Mouse (Mus musculus) bone marrow macrophage, adult 2 months (primary cell): ENCODE measurements around the gene Pck1.

ENCODE experiments used
- CTCF ChIP-seq: IDR thresholded peaks from 2 replicates; pipeline ENCODE4 v1.5.1; 2012; ENCODE audit warnings: low read depth, mild to moderate bottlenecking, low read length, moderate library complexity
- POLR2A ChIP-seq: IDR thresholded peaks from 2 replicates; pipeline ENCODE4 v1.6.1; 2012; ENCODE audit warnings: mild to moderate bottlenecking, low read depth, low read length, borderline replicate concordance

- peak; percentile 84 for TF ChIP-seq CTCF
- TF ChIP-seq POLR2A, result no peak
Observed at GRCm38 (mm10) chr2:173183836-173184460, 31.1 kb downstream of the Pck1 start.
